Mouse (Mus musculus) small intestine, adult 2 months (tissue): ENCODE results near the gene Adcy1.

Experiments used
- CTCF ChIP-seq: fragments of 200-500 bp; IDR thresholded peaks from 2 replicates; pipeline ENCODE4 v1.5.1; 2012; ENCODE audit warnings: low read depth, mild to moderate bottlenecking, control low read depth, inconsistent platforms, low read length, moderate library complexity, mixed read lengths; ENCODE audit not compliant: insufficient replicate concordance, insufficient read length; ENCODE audit errors: extremely low read depth
- POLR2A ChIP-seq: fragments of 200-500 bp; IDR thresholded peaks from 2 replicates; pipeline ENCODE4 v1.6.1; 2012; ENCODE audit warnings: low read depth, mild to moderate bottlenecking, control low read depth, inconsistent platforms, low read length, moderate library complexity

GRCm38 (mm10) chr11:7169645-7170044 lies 106.4 kb downstream of the Adcy1 start:
- TF ChIP-seq CTCF (no peak), POLR2A (no peak)
